Comparison of ENCODE assay signal across 8 mouse cellular contexts in the genomic region with DNA sequence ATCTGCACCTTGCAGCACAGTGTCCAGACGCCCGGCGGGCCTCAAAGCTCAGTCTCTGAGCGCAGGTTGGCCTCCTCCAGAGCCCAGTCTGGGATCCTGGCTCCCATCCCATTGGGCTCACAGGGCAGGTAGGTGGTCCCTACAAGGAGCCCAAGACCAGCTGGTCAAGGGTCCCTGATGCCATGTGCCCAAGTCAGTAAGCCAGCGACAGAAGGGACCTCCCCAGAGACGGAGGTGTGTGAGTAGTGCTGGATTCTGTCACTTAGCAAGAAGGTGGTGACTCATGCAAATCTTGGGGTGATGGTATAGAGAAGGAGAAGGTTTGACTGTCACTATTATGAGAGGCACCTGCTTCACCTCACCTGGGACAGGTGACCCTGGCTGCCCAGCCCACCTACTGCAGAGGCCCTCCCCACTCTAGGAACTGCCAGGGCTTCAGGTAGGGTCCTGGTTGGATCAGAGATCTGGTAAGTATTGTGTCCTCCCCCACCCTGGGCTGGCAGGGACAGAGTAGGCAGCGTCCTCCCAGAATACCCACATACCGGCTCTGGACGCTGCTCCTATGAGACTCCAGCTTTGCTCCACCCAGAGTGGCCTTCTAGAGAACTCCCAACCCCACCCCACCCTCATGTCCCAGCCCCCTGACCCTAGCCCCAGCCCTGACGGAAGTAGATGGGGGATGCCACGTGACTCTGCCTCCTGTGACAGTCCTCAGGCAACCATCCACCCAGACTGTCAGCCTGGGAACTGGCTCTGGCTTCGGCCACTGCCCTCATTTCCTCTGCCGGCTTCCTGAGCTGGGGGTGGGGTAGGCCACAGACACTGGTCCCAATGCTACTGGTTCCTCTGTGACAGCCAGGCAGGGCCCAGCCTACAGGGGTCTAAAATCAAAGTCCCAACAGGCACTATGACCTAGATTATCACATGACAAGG. TPM values are rescaled to one million over a fixed set of nuclear protein-coding genes. Genes with fewer than 3 reads are reported as not detected.
A peak's percentile ranks its signal among the peaks of the same experiment; 100 is the strongest.
DNase-seq lines count a peak whose midpoint lies in the region; ATAC-seq and TF ChIP-seq lines count a peak whose summit lies in the region.

No protein-coding gene starts in this region.

- peak overlapping the region; percentile 46; the same call in 1 of the 2 replicates for H3K27ac ChIP-seq in forebrain, embryonic 12.5 days
- no peak overlapping the region for H3K27ac ChIP-seq in forebrain, embryonic 14.5 days (ENCODE audit: low read depth, low read length)
- H3K27ac ChIP-seq in intestine, embryonic 16.5 days (ENCODE audit: low read length): peak overlapping the region; percentile 63
- peak overlapping the region; percentile 88 for H3K27ac ChIP-seq in liver, postnatal 0 days (ENCODE audit: low read depth)

- no peaks in the 10 kb centered on the region for H3K9me3 ChIP-seq in forebrain, embryonic 12.5 days
- H3K9me3 ChIP-seq in forebrain, embryonic 14.5 days (replicated peaks; ENCODE audit: control insufficient read depth, low read length): no peaks in the 10 kb centered on the region
- no peaks in the 10 kb centered on the region for H3K9me3 ChIP-seq in intestine, embryonic 16.5 days (ENCODE audit: control insufficient read depth, low read length)
- no peaks in the 10 kb centered on the region for H3K9me3 ChIP-seq in liver, postnatal 0 days (ENCODE audit: low read length)

- TF ChIP-seq EP300 in liver, postnatal 0 days (IDR thresholded peaks at IDR 0.05; ENCODE audit: low read depth): no peak

- no peak for TF ChIP-seq CTCF in liver, postnatal 0 days (IDR thresholded peaks at IDR 0.05; ENCODE audit: low read depth)

- H3K9ac ChIP-seq in forebrain, embryonic 12.5 days: no peak overlapping the region
- no peak overlapping the region for H3K9ac ChIP-seq in forebrain, embryonic 14.5 days (ENCODE audit: low read length)
- H3K9ac ChIP-seq in intestine, embryonic 16.5 days (ENCODE audit: low read depth, low read length): peak overlapping the region; percentile 37; the same call in 1 of the 2 replicates
- peak overlapping the region; percentile 12 for H3K9ac ChIP-seq in liver, postnatal 0 days (replicated peaks)

- H3K36me3 ChIP-seq in forebrain, embryonic 12.5 days (replicated peaks): no peaks in the 10 kb centered on the region
- no peaks in the 10 kb centered on the region for H3K36me3 ChIP-seq in forebrain, embryonic 14.5 days (ENCODE audit: control insufficient read depth, insufficient read depth, low read length)
- H3K36me3 ChIP-seq in intestine, embryonic 16.5 days (ENCODE audit: control insufficient read depth, insufficient read depth, low read length): no peaks in the 10 kb centered on the region
- H3K36me3 ChIP-seq in liver, postnatal 0 days (replicated peaks; ENCODE audit: insufficient read depth, low read length): no peaks in the 10 kb centered on the region

- no peak overlapping the region for H3K4me3 ChIP-seq in forebrain, embryonic 12.5 days (replicated peaks)
- H3K4me3 ChIP-seq in forebrain, embryonic 14.5 days (ENCODE audit: low read depth, low read length): no peak overlapping the region
- no peak overlapping the region for H3K4me3 ChIP-seq in intestine, embryonic 16.5 days (ENCODE audit: low read length)
- peak overlapping the region; percentile 37 for H3K4me3 ChIP-seq in liver, postnatal 0 days (ENCODE audit: low read depth, low read length)

- no peak for ATAC-seq in forebrain, embryonic 12.5 days (ENCODE audit: low FRiP score)
- no peak for ATAC-seq in forebrain, embryonic 14.5 days
- ATAC-seq in granulocyte monocyte progenitor cell, adult 5-6 weeks (replicated peaks; ENCODE audit: poor library complexity, severe bottlenecking): peak; percentile 73
- ATAC-seq in intestine, embryonic 16.5 days: peak; percentile 61
- ATAC-seq in liver, postnatal 0 days: peak; percentile 74

- H3K4me1 ChIP-seq in forebrain, embryonic 12.5 days: peaks cover 18% of the 10 kb centered on the region
- peaks cover 8% of the 10 kb centered on the region for H3K4me1 ChIP-seq in forebrain, embryonic 14.5 days (ENCODE audit: control insufficient read depth, insufficient read depth, low read length)
- H3K4me1 ChIP-seq in intestine, embryonic 16.5 days (ENCODE audit: control insufficient read depth, insufficient read depth, low read length): peaks cover 18% of the 10 kb centered on the region
- peaks cover 10% of the 10 kb centered on the region for H3K4me1 ChIP-seq in liver, postnatal 0 days (ENCODE audit: insufficient read depth)

- peaks cover 5% of the 10 kb centered on the region for H3K27me3 ChIP-seq in forebrain, embryonic 12.5 days
- H3K27me3 ChIP-seq in forebrain, embryonic 14.5 days (replicated peaks; ENCODE audit: control insufficient read depth, insufficient read depth, low read length): no peaks in the 10 kb centered on the region
- H3K27me3 ChIP-seq in intestine, embryonic 16.5 days (replicated peaks; ENCODE audit: control insufficient read depth, insufficient read depth, low read length): peaks cover 6% of the 10 kb centered on the region
- H3K27me3 ChIP-seq in liver, postnatal 0 days (ENCODE audit: insufficient read depth, low read length): peaks cover 11% of the 10 kb centered on the region

- DNase-seq in forebrain, embryonic 14.5 days (ENCODE audit: low spot score): no peak
- peak; percentile 83 for DNase-seq in adrenal gland, adult 2 months
- DNase-seq in liver, postnatal 0 days: peak; percentile 74
- DNase-seq in skeletal muscle tissue, adult 2 months (ENCODE audit: low read depth, low spot score): peak; percentile 70
- no peak for DNase-seq in thymus, postnatal 10 days (ENCODE audit: low spot score in 2 of 2)

- no peak overlapping the region for H3K4me2 ChIP-seq in forebrain, embryonic 12.5 days
- H3K4me2 ChIP-seq in forebrain, embryonic 14.5 days (ENCODE audit: low read length): no peak overlapping the region
- no peak overlapping the region for H3K4me2 ChIP-seq in intestine, embryonic 16.5 days (ENCODE audit: low read depth, low read length)
- H3K4me2 ChIP-seq in liver, postnatal 0 days (ENCODE audit: low read depth, low read length): peak overlapping the region; percentile 63

- 77% methylated on average over 13 of the region's 13 CpGs for whole genome bisulfite sequencing in forebrain, embryonic 12.5 days
- 77% methylated on average over 13 of the region's 13 CpGs for WGBS in forebrain, embryonic 14.5 days
- 55% methylated on average over 13 of the region's 13 CpGs for WGBS in intestine, embryonic 16.5 days
- 43% methylated on average over 13 of the region's 13 CpGs for WGBS in liver, postnatal 0 days (ENCODE audit: insufficient replicate concordance)

RNA-seq across cellular contexts. Expression of a gene that starts 5.5 kb away (rescaled TPM):
- polyA plus RNA-seq in forebrain, embryonic 12.5 days (2016; fragmentation: Nextera tagmentation; extraction: Ambion mirVana): 6.1 and 7.6 TPM in 2 replicates
- 10.9 and 18.3 TPM in 2 replicates for polyA plus RNA-seq in forebrain, embryonic 14.5 days (2014; fragmentation: Nextera tagmentation; extraction: Ambion mirVana)
- total RNA-seq in adrenal gland, adult 2 months (2021): 10 to 100 TPM in 1 of 2 experiments, 1 to 10 TPM in 1; 9.9 to 15.5 TPM
- 26.3 and 44.1 TPM in 2 replicates for polyA plus RNA-seq in adrenal gland, adult 2 months (2012; rRNA removed)
- 8.3 and 15.1 TPM in 2 replicates for total RNA-seq in granulocyte monocyte progenitor cell, adult 5-6 weeks (2014; fragmentation: Nextera tagmentation)
- total RNA-seq in granulocyte monocyte progenitor cell, adult 5-6 weeks (2017): 5.2 and 8.3 TPM in 2 replicates
- polyA plus RNA-seq in intestine, embryonic 16.5 days (2015; fragmentation: Nextera tagmentation; extraction: Ambion mirVana): 1.7 and 2.3 TPM in 2 replicates
- 0.72 and 0.89 TPM in 2 replicates for polyA plus RNA-seq in liver, postnatal 0 days (2015; fragmentation: Nextera tagmentation; extraction: Ambion mirVana)

RNA-seq across cellular contexts. Expression of a gene that starts 45.2 kb away (rescaled TPM):
- polyA plus RNA-seq in forebrain, embryonic 12.5 days (2016; fragmentation: Nextera tagmentation; extraction: Ambion mirVana): 48.2 and 51.0 TPM in 2 replicates
- polyA plus RNA-seq in forebrain, embryonic 14.5 days (2014; fragmentation: Nextera tagmentation; extraction: Ambion mirVana): 21.7 and 27.2 TPM in 2 replicates
- total RNA-seq in adrenal gland, adult 2 months (2021): 100 to 1,000 TPM in 1 of 2 experiments, 10 to 100 TPM in 1; 74.3 to 121 TPM
- polyA plus RNA-seq in adrenal gland, adult 2 months (2012; rRNA removed): 33.6 and 50.6 TPM in 2 replicates
- 8.3 and 14.9 TPM in 2 replicates for total RNA-seq in granulocyte monocyte progenitor cell, adult 5-6 weeks (2014; fragmentation: Nextera tagmentation)
- total RNA-seq in granulocyte monocyte progenitor cell, adult 5-6 weeks (2017): 11.3 and 23.8 TPM in 2 replicates
- polyA plus RNA-seq in intestine, embryonic 16.5 days (2015; fragmentation: Nextera tagmentation; extraction: Ambion mirVana): 12.0 and 12.2 TPM in 2 replicates
- polyA plus RNA-seq in liver, postnatal 0 days (2015; fragmentation: Nextera tagmentation; extraction: Ambion mirVana): 3.1 and 3.9 TPM in 2 replicates

RNA-seq across cellular contexts. Expression of a gene that starts 57.1 kb away (rescaled TPM):
- polyA plus RNA-seq in forebrain, embryonic 12.5 days (2016; fragmentation: Nextera tagmentation; extraction: Ambion mirVana): 17.3 and 20.9 TPM in 2 replicates
- polyA plus RNA-seq in forebrain, embryonic 14.5 days (2014; fragmentation: Nextera tagmentation; extraction: Ambion mirVana): 12.4 and 14.6 TPM in 2 replicates
- 10 to 100 TPM; 10.2 to 14.4 TPM for total RNA-seq in adrenal gland, adult 2 months (2021)
- 53.9 and 61.2 TPM in 2 replicates for polyA plus RNA-seq in adrenal gland, adult 2 months (2012; rRNA removed)
- 15.3 and 22.2 TPM in 2 replicates for total RNA-seq in granulocyte monocyte progenitor cell, adult 5-6 weeks (2014; fragmentation: Nextera tagmentation)
- total RNA-seq in granulocyte monocyte progenitor cell, adult 5-6 weeks (2017): 7.5 and 9.3 TPM in 2 replicates
- polyA plus RNA-seq in intestine, embryonic 16.5 days (2015; fragmentation: Nextera tagmentation; extraction: Ambion mirVana): 21.1 and 22.5 TPM in 2 replicates
- polyA plus RNA-seq in liver, postnatal 0 days (2015; fragmentation: Nextera tagmentation; extraction: Ambion mirVana): 3.8 and 4.2 TPM in 2 replicates

RNA-seq across cellular contexts. Expression of a gene that starts 57.3 kb away (rescaled TPM):
- polyA plus RNA-seq in forebrain, embryonic 12.5 days (2016; fragmentation: Nextera tagmentation; extraction: Ambion mirVana): 52.5 and 62.0 TPM in 2 replicates
- 59.8 and 84.8 TPM in 2 replicates for polyA plus RNA-seq in forebrain, embryonic 14.5 days (2014; fragmentation: Nextera tagmentation; extraction: Ambion mirVana)
- total RNA-seq in adrenal gland, adult 2 months (2021): 10 to 100 TPM; 47.5 to 76.2 TPM
- 78.1 and 85.2 TPM in 2 replicates for polyA plus RNA-seq in adrenal gland, adult 2 months (2012; rRNA removed)
- total RNA-seq in granulocyte monocyte progenitor cell, adult 5-6 weeks (2014; fragmentation: Nextera tagmentation): 37.0 and 64.8 TPM in 2 replicates
- 30.2 and 31.6 TPM in 2 replicates for total RNA-seq in granulocyte monocyte progenitor cell, adult 5-6 weeks (2017)
- 113 and 119 TPM in 2 replicates for polyA plus RNA-seq in intestine, embryonic 16.5 days (2015; fragmentation: Nextera tagmentation; extraction: Ambion mirVana)
- 63.4 and 65.4 TPM in 2 replicates for polyA plus RNA-seq in liver, postnatal 0 days (2015; fragmentation: Nextera tagmentation; extraction: Ambion mirVana)

Comparison
In these comparisons a context has a peak if more than half of its experiments do, and no peak if none do; other contexts are left out.
1. ATAC-seq: peak in granulocyte monocyte progenitor cell, adult 5-6 weeks (single experiment), intestine, embryonic 16.5 days (single experiment) and liver, postnatal 0 days (single experiment); none in forebrain, embryonic 12.5 days (single experiment) and forebrain, embryonic 14.5 days (single experiment).
2. H3K9ac ChIP-seq: peak in intestine, embryonic 16.5 days (single experiment) and liver, postnatal 0 days (single experiment); none in forebrain, embryonic 12.5 days (single experiment) and forebrain, embryonic 14.5 days (single experiment).
3. DNase-seq: peak in adrenal gland, adult 2 months (single experiment), liver, postnatal 0 days (single experiment) and skeletal muscle tissue, adult 2 months (single experiment); none in forebrain, embryonic 14.5 days (single experiment) and thymus, postnatal 10 days (0 of 2).